Mouse (Mus musculus) midbrain, embryonic 11.5 days (tissue): ENCODE results near the gene Slc6a1. TPM values are rescaled to one million over a fixed set of nuclear protein-coding genes. Genes with fewer than 3 reads are reported as not detected.

Experiments used
- ATAC-seq: fragments of 200-750 bp; cut with Nextera tagmentation; 2 replicates; pipeline ENCODE4 v1.8.0; 2017; ENCODE audit warnings: moderate TSS enrichment, moderate library complexity; ENCODE audit not compliant: low FRiP score
- DNase-seq: peaks from one replicate; pipeline ENCODE4 v3.0.0; 2015; ENCODE audit warnings: low spot score; ENCODE audit errors: missing footprints
- H3K27ac ChIP-seq: fragments of 300-500 bp; sonication (generic); 2 replicates; pipeline ENCODE4 v1.5.1; 2014; ENCODE audit warnings: low read depth, low read length
- H3K27me3 ChIP-seq: fragments of 300-500 bp; sonication (generic); 2 replicates; pipeline ENCODE4 v1.6.1; 2014; ENCODE audit warnings: mild to moderate bottlenecking, low read length, moderate library complexity, mixed read lengths; ENCODE audit not compliant: control insufficient read depth, insufficient read depth
- H3K36me3 ChIP-seq: fragments of 300-500 bp; sonication (generic); 2 replicates; pipeline ENCODE4 v1.6.1; 2014; ENCODE audit warnings: mild to moderate bottlenecking, low read length, moderate library complexity, mixed read lengths; ENCODE audit not compliant: control insufficient read depth, insufficient read depth
- H3K4me1 ChIP-seq: fragments of 300-500 bp; sonication (generic); 2 replicates; pipeline ENCODE4 v1.6.1; 2014; ENCODE audit warnings: low read length; ENCODE audit not compliant: control insufficient read depth, insufficient read depth
- H3K4me2 ChIP-seq: fragments of 300-500 bp; sonication (generic); 2 replicates; pipeline ENCODE4 v1.6.1; 2014; ENCODE audit warnings: mild to moderate bottlenecking, moderate library complexity
- H3K4me3 ChIP-seq: fragments of 300-500 bp; sonication (generic); 2 replicates; pipeline ENCODE4 v1.5.1; 2014; ENCODE audit warnings: low read depth, low read length
- H3K9ac ChIP-seq: fragments of 300-500 bp; sonication (generic); 2 replicates; pipeline ENCODE4 v1.6.1; 2014; ENCODE audit warnings: low read length
- H3K9me3 ChIP-seq: fragments of 300-500 bp; sonication (generic); 2 replicates; pipeline ENCODE4 v1.6.1; 2016; ENCODE audit warnings: low read length; ENCODE audit not compliant: control insufficient read depth
- WGBS: fragments of 180-500 bp; shearing (Covaris S2); extraction: QIAGEN DNeasy Blood & Tissue Kit; methylation state at CpG from one replicate; pipeline ENCODE4 v1.1.7; 2014; 5-methylcytosine and 5-hydroxymethylcytosine counted together
- polyA plus RNA-seq: library from polyadenylated mRNA; unstranded; fragments of >200 nt; fragmentation: Nextera tagmentation; extraction: Ambion mirVana; gene quantifications from 2 replicates; pipeline ENCODE4 v1.2.1, GENCODE M21; 2014

The Slc6a1 gene
- polyA plus RNA-seq, 1 experiment from 2014 or later = 13.3 TPM

GRCm38 (mm10) chr6:114264010-114264409 lies 18.4 kb upstream of the Slc6a1 start:
- Histone ChIP-seq H3K27ac (no peak overlapping the region), H3K36me3 (no peaks in the 10 kb centered on the region), H3K9ac (no peak overlapping the region), H3K9me3 (no peaks in the 10 kb centered on the region), H3K4me3 (no peak overlapping the region), H3K27me3 (no peaks in the 10 kb centered on the region), H3K4me1 (no peaks in the 10 kb centered on the region), H3K4me2 (no peak overlapping the region)
- ATAC-seq (no peak), DNase-seq (no peak)
- WGBS = 79% methylated on average over 3 of the region's 3 CpGs

- DNase-seq (no peak), ATAC-seq (no peak)
- Histone ChIP-seq H3K27ac (no peak overlapping the region), H3K4me1 (no peaks in the 10 kb centered on the region), H3K4me3 (no peak overlapping the region), H3K4me2 (no peak overlapping the region), H3K36me3 (no peaks in the 10 kb centered on the region), H3K9me3 (no peaks in the 10 kb centered on the region), H3K27me3 (no peaks in the 10 kb centered on the region), H3K9ac (no peak overlapping the region)
- 66% methylated on average over 5 of the region's 5 CpGs for WGBS
Measured at GRCm38 (mm10) chr6:114264426-114264825, 18.0 kb upstream of the Slc6a1 start.

DNA sequence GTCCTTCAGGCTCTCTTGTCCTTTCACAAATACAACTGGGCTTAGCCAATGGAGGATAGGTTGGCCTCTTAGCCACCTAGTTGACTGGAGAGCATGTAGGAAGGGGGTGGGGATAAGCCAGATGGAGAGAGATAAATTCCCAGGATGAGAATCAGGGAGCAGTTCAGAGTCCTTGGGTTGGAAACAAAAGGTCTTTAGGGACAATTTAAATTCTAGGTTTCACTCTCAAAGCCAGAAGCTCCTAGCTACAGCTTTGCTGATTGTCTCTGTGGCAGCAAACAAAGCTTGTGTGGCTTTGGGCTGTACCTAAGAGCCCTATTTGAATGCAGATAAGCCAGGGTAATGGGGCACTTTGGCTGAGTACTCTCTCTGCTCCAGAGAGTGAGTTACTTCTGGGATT lies 16.2 kb upstream of the Slc6a1 start:
- Histone ChIP-seq H3K36me3 (no peaks in the 10 kb centered on the region), H3K27ac (no peak overlapping the region), H3K4me3 (no peak overlapping the region), H3K4me2 (no peak overlapping the region), H3K9me3 (no peaks in the 10 kb centered on the region), H3K4me1 (no peaks in the 10 kb centered on the region), H3K27me3 (no peaks in the 10 kb centered on the region), H3K9ac (no peak overlapping the region)
- ATAC-seq (no peak), DNase-seq (no peak)

DNA sequence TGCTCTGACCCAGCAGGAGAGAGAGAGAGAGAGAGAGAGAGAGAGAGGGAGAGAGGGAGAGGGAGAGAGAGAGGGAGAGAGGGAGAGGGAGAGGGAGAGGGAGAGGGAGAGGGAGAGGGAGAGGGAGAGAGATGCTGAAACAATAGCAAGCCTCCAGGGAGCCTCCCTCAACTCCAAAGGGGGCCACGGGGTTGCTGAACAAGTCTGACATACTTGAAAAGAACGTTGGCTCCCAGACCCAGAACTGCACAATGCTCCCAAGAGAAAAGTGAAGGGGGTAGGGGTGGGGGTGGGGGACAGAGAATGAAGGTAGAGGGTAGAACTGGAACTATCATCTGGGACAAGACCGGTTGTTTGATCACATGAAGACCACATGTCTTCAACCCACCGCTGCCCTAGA lies 14.5 kb upstream of the Slc6a1 start:
- Histone ChIP-seq H3K27me3 (no peaks in the 10 kb centered on the region), H3K4me3 (no peak overlapping the region), H3K9ac (no peak overlapping the region), H3K36me3 (no peaks in the 10 kb centered on the region), H3K4me1 (no peaks in the 10 kb centered on the region), H3K27ac (no peak overlapping the region), H3K4me2 (no peak overlapping the region), H3K9me3 (no peaks in the 10 kb centered on the region)
- DNase-seq = no peak
- ATAC-seq = no peak
- 40% methylated on average over 4 of the region's 4 CpGs for WGBS

GRCm38 (mm10) chr6:114269589-114269988 lies 12.8 kb upstream of the Slc6a1 start:
- Histone ChIP-seq H3K27me3 (no peaks in the 10 kb centered on the region), H3K9me3 (no peaks in the 10 kb centered on the region), H3K9ac (no peak overlapping the region), H3K27ac (no peak overlapping the region), H3K4me2 (no peak overlapping the region), H3K4me3 (no peak overlapping the region), H3K4me1 (no peaks in the 10 kb centered on the region), H3K36me3 (no peaks in the 10 kb centered on the region)
- 76% methylated on average over 2 of the region's 2 CpGs for WGBS
- ATAC-seq (no peak), DNase-seq (no peak)

GRCm38 (mm10) chr6:114270799-114271198 lies 11.6 kb upstream of the Slc6a1 start:
- Histone ChIP-seq H3K36me3 (no peaks in the 10 kb centered on the region), H3K4me3 (no peak overlapping the region), H3K4me2 (no peak overlapping the region), H3K27me3 (no peaks in the 10 kb centered on the region), H3K9me3 (no peaks in the 10 kb centered on the region), H3K4me1 (no peaks in the 10 kb centered on the region), H3K27ac (no peak overlapping the region), H3K9ac (no peak overlapping the region)
- ATAC-seq (no peak), DNase-seq (no peak)
- 79% methylated on average over 5 of the region's 5 CpGs for WGBS

GRCm38 (mm10) chr6:114272279-114272678 lies 10.2 kb upstream of the Slc6a1 start:
- ATAC-seq (no peak), DNase-seq (no peak)
- Histone ChIP-seq H3K9me3 (no peaks in the 10 kb centered on the region), H3K4me2 (no peak overlapping the region), H3K4me1 (no peaks in the 10 kb centered on the region), H3K36me3 (no peaks in the 10 kb centered on the region), H3K27ac (no peak overlapping the region), H3K27me3 (no peaks in the 10 kb centered on the region), H3K4me3 (no peak overlapping the region), H3K9ac (no peak overlapping the region)
- WGBS = 85% methylated on average over 15 of the region's 15 CpGs

DNA sequence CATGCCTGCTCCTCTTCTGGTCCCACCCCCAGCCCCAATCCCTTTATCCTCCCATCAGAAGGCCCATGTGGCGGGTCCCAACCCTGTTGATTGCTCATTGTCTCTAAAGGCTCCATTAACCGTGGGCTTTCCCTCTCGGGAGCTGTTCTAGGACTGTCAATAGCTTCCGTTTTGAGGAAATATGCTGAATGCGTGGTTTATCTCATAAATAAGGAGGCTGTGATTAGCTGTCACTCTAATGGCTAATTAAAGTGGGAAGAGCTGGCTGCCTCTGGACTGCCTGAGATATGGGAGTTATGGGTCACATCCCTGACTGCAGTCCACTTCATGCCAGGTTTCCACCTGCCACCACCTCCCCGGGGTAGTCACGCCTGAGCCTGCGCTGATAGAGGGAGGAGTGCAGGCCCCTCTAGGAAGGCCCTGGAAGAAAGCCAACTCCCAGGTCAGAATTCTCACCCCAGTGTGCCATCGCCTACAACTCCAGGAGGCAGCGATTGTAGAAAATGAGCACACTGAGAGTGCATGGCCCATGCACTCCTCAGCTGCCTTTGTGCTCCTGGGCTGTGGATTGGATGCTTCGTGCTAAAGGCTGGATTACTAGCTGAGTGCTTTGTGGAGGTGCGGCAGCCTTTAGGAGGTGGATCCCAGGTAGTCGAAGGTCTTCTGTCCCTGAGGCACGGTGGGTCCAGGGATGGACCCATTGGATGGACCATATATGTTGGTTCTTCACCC lies 8.3 kb upstream of the Slc6a1 start:
- ATAC-seq (peak; percentile 38; the same call in 1 of the 2 replicates), DNase-seq (no peak)
- Histone ChIP-seq H3K4me3 (no peak overlapping the region), H3K4me1 (no peaks in the 10 kb centered on the region), H3K27ac (no peak overlapping the region), H3K9ac (no peak overlapping the region), H3K9me3 (no peaks in the 10 kb centered on the region), H3K27me3 (no peaks in the 10 kb centered on the region), H3K4me2 (no peak overlapping the region), H3K36me3 (no peaks in the 10 kb centered on the region)
- 70% methylated on average over 14 of the region's 14 CpGs for WGBS

GRCm38 (mm10) chr6:114275800-114276199 lies 6.6 kb upstream of the Slc6a1 start:
- Histone ChIP-seq H3K36me3 (no peaks in the 10 kb centered on the region), H3K4me1 (no peaks in the 10 kb centered on the region), H3K4me2 (no peak overlapping the region), H3K4me3 (no peak overlapping the region), H3K27ac (no peak overlapping the region), H3K9me3 (no peaks in the 10 kb centered on the region), H3K27me3 (no peaks in the 10 kb centered on the region), H3K9ac (no peak overlapping the region)
- 66% methylated on average over 8 of the region's 8 CpGs for WGBS
- ATAC-seq (no peak), DNase-seq (no peak)
